Mouse (Mus musculus) limb, embryonic 13.5 days (tissue): ENCODE data around the gene Gabrb3. TPM values are rescaled to one million over a fixed set of nuclear protein-coding genes. Genes with fewer than 3 reads are reported as not detected.

Source experiments
- ATAC-seq: fragments of 200-750 bp; cut with Nextera tagmentation; 2 replicates; pipeline ENCODE4 v1.8.0; 2017; ENCODE audit warnings: low read depth, moderate number of reproducible peaks, moderate TSS enrichment; ENCODE audit not compliant: low FRiP score
- H3K27ac ChIP-seq: fragments of 300-500 bp; sonication (generic); 2 replicates; pipeline ENCODE4 v1.5.1; 2015; ENCODE audit warnings: inconsistent platforms, mild to moderate bottlenecking, moderate library complexity
- H3K27me3 ChIP-seq: fragments of 300-500 bp; sonication (generic); 2 replicates; pipeline ENCODE4 v1.6.1; 2015; ENCODE audit warnings: mild to moderate bottlenecking, inconsistent platforms
- H3K36me3 ChIP-seq: fragments of 300-500 bp; sonication (generic); 2 replicates; pipeline ENCODE4 v1.6.1; 2015; ENCODE audit warnings: inconsistent platforms, mild to moderate bottlenecking, moderate library complexity
- H3K4me1 ChIP-seq: fragments of 300-500 bp; sonication (generic); 2 replicates; pipeline ENCODE4 v1.6.1; 2015; ENCODE audit warnings: inconsistent platforms
- H3K4me2 ChIP-seq: fragments of 300-500 bp; sonication (generic); replicated peaks from 2 replicates; pipeline ENCODE4 v1.6.1; 2015; ENCODE audit warnings: inconsistent platforms, mild to moderate bottlenecking, moderate library complexity
- H3K4me3 ChIP-seq: fragments of 300-500 bp; sonication (generic); 2 replicates; pipeline ENCODE4 v1.5.1; 2015; ENCODE audit warnings: moderate library complexity, mild to moderate bottlenecking, inconsistent platforms
- H3K9ac ChIP-seq: fragments of 300-500 bp; sonication (generic); 2 replicates; pipeline ENCODE4 v1.6.1; 2015; ENCODE audit warnings: mild to moderate bottlenecking, inconsistent platforms
- H3K9me3 ChIP-seq: fragments of 300-500 bp; sonication (generic); 2 replicates; pipeline ENCODE4 v1.6.1; 2016; ENCODE audit warnings: inconsistent platforms
- WGBS: fragments of 180-500 bp; shearing (Covaris S2); methylation state at CpG from one replicate; pipeline ENCODE4 v1.1.7; 2015; 5-methylcytosine and 5-hydroxymethylcytosine counted together
- polyA plus RNA-seq: library from polyadenylated mRNA; unstranded; fragments of >200 nt; fragmentation: Nextera tagmentation; extraction: Ambion mirVana; gene quantifications from 2 replicates; pipeline ENCODE4 v1.2.1, GENCODE M21; 2015

Gabrb3 gene
- polyA plus RNA-seq, 1 experiment from 2014 or later, result 0.89 TPM

DNA sequence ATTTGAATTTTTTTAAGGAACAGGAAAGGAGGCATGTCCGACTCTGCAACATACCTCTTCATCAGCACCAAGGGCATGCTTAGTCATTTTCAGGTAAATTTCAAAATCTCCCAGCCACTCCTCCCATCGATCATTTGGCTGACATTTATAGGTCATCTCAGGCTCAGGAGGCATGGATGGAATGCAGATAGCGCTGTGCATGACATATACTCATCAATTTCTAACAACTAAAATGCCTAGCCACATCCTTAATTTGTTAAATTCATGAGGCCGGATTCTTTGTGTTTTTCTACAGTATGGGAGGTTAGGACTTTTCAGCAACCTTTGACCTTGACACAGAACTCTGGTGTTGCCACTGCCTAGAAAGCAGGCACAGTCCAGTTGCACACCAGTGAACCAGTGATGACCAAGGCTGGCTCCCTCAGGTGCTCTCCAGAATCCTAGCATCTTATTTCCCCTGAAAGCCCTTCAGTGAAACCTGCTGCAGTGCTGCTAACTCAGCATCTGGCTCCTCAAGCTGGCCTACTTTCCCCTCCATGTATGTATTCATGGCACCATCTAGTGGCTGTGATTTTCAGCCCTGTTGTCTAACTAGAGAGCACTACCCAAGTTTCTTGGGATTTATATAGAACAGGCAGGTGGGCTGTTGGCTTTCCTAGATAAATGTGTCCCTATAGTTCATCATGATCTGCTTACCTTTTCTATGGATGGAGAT is 54.5 kb downstream of the Gabrb3 start:
- no peak overlapping the region for H3K4me3 ChIP-seq
- no peaks in the 10 kb centered on the region for H3K36me3 ChIP-seq
- no peaks in the 10 kb centered on the region for H3K4me1 ChIP-seq
- H3K27ac ChIP-seq, result no peak overlapping the region
- H3K9ac ChIP-seq, result no peak overlapping the region
- no peaks in the 10 kb centered on the region for H3K9me3 ChIP-seq
- H3K4me2 ChIP-seq, result no peak overlapping the region
- ATAC-seq, result no peak
- 70% methylated on average over 4 of the region's 4 CpGs for WGBS
- no peaks in the 10 kb centered on the region for H3K27me3 ChIP-seq

DNA sequence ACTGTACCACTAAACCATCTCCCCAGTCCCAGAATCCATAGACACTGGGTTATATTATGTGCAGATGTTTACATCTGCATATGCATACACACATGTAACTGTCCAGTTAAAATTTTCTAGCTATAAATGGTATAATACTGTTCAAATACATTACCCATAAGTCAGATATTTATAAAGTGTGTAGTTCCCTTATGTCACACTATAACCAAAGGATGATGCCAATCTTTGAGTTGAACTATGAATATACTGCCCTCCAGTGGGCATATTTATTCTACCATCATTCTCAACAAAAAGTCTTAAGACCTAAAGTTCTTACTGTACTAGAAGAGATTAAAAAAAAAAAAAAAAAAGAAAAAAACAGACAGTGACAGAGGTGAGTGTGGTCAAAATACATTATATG is 63.4 kb downstream of the Gabrb3 start:
- ATAC-seq, result no peak
- H3K4me1 ChIP-seq, result no peaks in the 10 kb centered on the region
- H3K4me3 ChIP-seq, result no peak overlapping the region
- no peaks in the 10 kb centered on the region for H3K27me3 ChIP-seq
- no peak overlapping the region for H3K9ac ChIP-seq
- H3K9me3 ChIP-seq, result no peaks in the 10 kb centered on the region
- H3K27ac ChIP-seq, result no peak overlapping the region
- no peak overlapping the region for H3K4me2 ChIP-seq
- H3K36me3 ChIP-seq, result no peaks in the 10 kb centered on the region

DNA sequence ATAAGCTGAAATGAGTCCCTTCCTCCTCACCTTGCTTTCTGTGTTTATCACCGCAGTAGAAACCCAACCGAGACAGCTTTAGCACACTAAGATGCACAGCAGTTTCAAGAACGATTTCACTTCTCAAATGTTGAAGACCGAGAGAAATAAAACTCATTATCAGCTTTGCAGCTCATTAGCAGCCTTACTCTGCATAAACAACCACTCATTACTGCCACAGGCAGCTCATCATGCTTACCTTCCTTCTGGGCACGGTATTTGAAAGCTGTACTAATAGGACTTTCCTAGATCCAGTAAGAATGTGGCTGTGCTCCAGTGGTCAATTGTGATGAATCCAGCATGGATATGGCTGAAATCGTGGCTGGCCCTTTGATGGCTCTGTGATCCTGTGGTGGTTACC is 67.4 kb downstream of the Gabrb3 start:
- 70% methylated on average over 6 of the region's 6 CpGs for WGBS
- Histone ChIP-seq H3K27me3 (no peaks in the 10 kb centered on the region), H3K36me3 (no peaks in the 10 kb centered on the region), H3K4me3 (no peak overlapping the region), H3K9me3 (no peaks in the 10 kb centered on the region), H3K4me2 (no peak overlapping the region), H3K9ac (no peak overlapping the region), H3K27ac (no peak overlapping the region), H3K4me1 (no peaks in the 10 kb centered on the region)
- ATAC-seq, result no peak

DNA sequence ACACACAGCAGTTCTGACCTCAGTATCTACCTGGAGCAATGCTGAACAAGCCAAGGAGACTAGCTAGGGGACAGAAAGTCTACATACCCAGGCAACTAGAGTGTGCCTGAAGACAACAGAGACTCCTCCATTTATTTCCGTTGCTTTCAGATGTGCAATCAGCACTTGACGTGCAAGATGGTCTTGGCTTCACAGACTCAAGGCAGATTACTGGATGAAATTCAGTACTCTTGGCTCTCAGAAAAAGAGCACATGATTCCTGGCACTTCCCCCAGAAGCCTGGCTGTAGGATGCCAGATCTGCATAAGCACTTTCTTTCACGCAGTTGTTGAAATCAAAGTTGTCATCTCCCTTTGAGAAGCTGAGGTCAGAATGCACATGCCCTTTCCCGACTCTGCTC is 72.3 kb downstream of the Gabrb3 start:
- no peaks in the 10 kb centered on the region for H3K36me3 ChIP-seq
- H3K4me3 ChIP-seq, result no peak overlapping the region
- 80% methylated on average over 4 of the region's 4 CpGs for WGBS
- no peaks in the 10 kb centered on the region for H3K9me3 ChIP-seq
- H3K4me1 ChIP-seq, result no peaks in the 10 kb centered on the region
- H3K27ac ChIP-seq, result no peak overlapping the region
- H3K4me2 ChIP-seq, result no peak overlapping the region
- no peak for ATAC-seq
- no peaks in the 10 kb centered on the region for H3K27me3 ChIP-seq
- H3K9ac ChIP-seq, result no peak overlapping the region

DNA sequence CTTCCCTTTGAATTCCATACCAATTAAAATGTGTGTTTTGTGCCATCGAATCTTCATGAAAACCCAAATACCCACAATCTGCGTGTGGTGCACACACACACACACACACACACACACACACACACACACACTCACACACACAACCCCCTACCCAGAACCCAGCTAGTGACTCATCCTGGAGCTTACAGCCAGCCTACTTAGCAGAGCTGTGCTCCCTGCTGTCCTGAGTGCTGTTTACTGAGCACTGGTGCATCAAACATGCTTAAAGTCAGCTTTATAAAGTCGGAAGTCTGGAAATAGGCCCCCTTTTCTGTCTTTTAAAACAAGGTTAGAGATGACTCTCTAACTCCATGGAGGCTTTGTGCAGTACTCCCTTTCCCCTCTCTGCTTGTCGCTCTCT is 83.3 kb downstream of the Gabrb3 start:
- Histone ChIP-seq H3K4me2 (no peak overlapping the region), H3K36me3 (no peaks in the 10 kb centered on the region), H3K27ac (no peak overlapping the region), H3K27me3 (peaks cover 22% of the 10 kb centered on the region), H3K4me3 (no peak overlapping the region), H3K9ac (no peak overlapping the region), H3K4me1 (no peaks in the 10 kb centered on the region), H3K9me3 (no peaks in the 10 kb centered on the region)
- 82% methylated on average over 4 of the region's 4 CpGs for WGBS
- ATAC-seq, result no peak

DNA sequence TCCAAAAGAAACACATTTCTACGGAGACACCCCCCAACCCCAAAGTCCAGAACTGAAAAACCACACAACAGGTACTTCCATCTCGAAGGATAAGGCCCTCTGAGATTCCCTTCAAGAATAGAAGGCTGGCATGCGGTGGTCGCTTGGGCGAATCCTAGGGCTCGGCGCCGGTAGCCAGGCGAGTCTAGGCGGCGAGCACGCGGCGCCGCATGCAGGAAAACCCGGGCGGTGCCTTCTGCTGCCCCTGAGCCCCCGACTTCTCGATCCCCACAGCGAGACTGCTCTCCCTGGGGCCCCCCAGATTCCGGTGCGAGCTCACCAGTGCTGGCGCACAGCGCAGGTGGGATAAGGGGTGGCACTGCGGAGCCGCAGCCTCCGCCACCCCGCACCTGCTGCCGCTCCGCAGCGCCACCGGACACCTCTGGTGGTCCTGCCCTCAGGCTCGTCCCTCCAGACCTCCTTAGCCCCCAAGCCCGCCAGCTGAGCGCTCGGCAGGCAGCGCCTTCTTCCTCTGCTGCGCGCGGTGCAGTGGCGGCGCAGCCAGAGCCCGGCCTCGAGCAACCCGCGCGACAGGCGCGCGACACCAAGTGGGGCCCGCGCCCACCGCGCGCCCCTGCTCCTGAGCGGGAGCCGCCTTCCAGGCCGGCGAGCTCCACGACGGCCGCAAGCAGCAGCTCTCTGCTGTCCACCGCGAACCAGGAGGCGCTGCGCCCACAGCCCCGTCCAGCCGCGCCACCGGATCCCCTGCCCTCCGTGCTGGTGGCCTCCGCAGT is 89.6 kb downstream of the Gabrb3 start:
- Histone ChIP-seq H3K4me2 (peak overlapping the region; percentile 72), H3K36me3 (no peaks in the 10 kb centered on the region), H3K4me3 (peak overlapping the region; percentile 45), H3K9me3 (no peaks in the 10 kb centered on the region), H3K4me1 (peaks cover 12% of the 10 kb centered on the region; the same call in 1 of the 2 replicates), H3K9ac (peak overlapping the region; percentile 35; the same call in 1 of the 2 replicates), H3K27ac (no peak overlapping the region), H3K27me3 (peaks cover 67% of the 10 kb centered on the region)
- no peak for ATAC-seq
- 2% methylated on average over 58 of the region's 72 CpGs for WGBS

DNA sequence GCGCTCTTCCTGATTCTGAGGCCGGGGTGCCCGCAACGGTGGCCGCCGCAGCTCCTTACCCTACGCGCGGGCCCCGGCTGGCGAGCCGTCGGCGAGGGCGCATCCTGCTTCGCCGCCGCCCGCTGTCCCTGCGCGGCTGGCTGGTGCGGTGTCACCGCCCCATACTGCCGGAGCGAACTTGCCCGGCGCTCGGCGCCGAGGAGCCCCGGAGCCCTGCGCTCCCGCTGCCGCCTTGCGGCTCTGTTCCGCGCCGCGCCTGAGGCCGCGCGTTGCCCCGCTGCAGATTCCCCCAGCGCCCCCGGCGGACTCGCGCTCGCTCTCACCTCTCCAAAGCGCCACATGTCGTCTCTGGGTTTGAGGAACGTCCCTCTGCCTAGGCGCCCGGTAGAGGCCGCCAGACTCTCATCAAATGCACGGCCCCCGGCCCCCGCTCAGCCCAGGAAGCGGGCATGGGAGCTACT is 90.2 kb downstream of the Gabrb3 start, which contains the start of gene Gabra5:
Gene Gabra5, minus strand, starts transcription at position 379 of the 461 bp plus-strand sequence.
- Histone ChIP-seq H3K4me3 (peak within 1 kb of the TSS; percentile 45), H3K4me1 (peaks cover 12% of the 10 kb centered on the region; the same call in 1 of the 2 replicates), H3K9ac (peak within 1 kb of the TSS; percentile 35; the same call in 1 of the 2 replicates), H3K36me3 (no peaks in the 10 kb centered on the region), H3K4me2 (peak within 1 kb of the TSS; percentile 72), H3K27ac (no peak within 1 kb of the TSS), H3K27me3 (peaks cover 67% of the 10 kb centered on the region), H3K9me3 (no peaks in the 10 kb centered on the region)
- ATAC-seq, result peak; percentile 28; the same call in 1 of the 2 replicates
- 1% methylated on average over 57 of the region's 59 CpGs for WGBS

DNA sequence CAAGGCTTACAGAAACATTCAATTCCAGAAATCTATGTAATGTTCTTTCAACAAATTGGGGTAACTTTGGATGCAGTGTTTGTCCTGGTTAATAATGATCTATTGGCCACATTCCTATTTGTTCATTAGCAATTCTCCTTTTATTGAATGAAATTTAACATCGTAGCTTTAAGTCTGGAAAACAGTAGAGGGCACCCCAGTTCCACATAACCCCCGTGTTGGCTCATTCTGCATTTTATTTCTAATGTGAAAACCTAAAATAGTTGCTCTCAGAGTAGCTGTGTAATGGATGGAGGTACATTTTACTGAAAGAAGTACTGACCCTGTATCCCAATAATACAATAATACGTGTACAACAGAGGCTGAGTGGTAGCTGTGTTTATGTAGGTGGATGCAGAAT is 93.5 kb downstream of the Gabrb3 start:
- 33% methylated on average over 3 of the region's 3 CpGs for WGBS

DNA sequence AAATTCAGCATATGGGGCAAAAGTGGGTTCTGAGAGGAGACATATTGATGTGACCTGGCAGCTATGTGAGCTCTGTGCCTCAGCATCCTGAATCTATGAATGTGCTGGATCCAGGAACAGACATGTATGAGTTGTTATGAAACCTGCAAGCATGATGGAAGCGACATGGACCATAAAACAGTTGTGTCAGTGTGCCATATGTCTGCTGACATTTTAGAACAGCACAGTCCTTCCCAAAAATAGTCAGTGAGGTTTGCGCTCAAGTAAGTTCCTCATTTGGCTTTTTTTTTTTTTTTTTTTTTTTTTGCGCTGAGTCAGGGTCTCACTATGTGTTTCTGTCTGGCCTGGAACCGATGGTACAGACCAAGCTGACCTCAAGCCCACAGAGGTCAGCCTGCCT is 110.0 kb downstream of the Gabrb3 start:
- no peaks in the 10 kb centered on the region for H3K9me3 ChIP-seq
- H3K4me3 ChIP-seq, result no peak overlapping the region
- H3K4me2 ChIP-seq, result no peak overlapping the region
- no peak overlapping the region for H3K27ac ChIP-seq
- no peaks in the 10 kb centered on the region for H3K36me3 ChIP-seq
- H3K4me1 ChIP-seq, result no peaks in the 10 kb centered on the region
- ATAC-seq, result no peak
- 88% methylated on average over 4 of the region's 4 CpGs for WGBS
- no peaks in the 10 kb centered on the region for H3K27me3 ChIP-seq
- no peak overlapping the region for H3K9ac ChIP-seq

More for the DNA sequence above, 93.5 kb downstream of the Gabrb3 start:
- Histone ChIP-seq H3K27ac (no peak overlapping the region), H3K9ac (no peak overlapping the region), H3K9me3 (no peaks in the 10 kb centered on the region), H3K27me3 (peaks cover 43% of the 10 kb centered on the region), H3K4me3 (no peak overlapping the region), H3K4me2 (no peak overlapping the region), H3K36me3 (no peaks in the 10 kb centered on the region), H3K4me1 (peaks cover 12% of the 10 kb centered on the region; the same call in 1 of the 2 replicates)
- no peak for ATAC-seq

DNA sequence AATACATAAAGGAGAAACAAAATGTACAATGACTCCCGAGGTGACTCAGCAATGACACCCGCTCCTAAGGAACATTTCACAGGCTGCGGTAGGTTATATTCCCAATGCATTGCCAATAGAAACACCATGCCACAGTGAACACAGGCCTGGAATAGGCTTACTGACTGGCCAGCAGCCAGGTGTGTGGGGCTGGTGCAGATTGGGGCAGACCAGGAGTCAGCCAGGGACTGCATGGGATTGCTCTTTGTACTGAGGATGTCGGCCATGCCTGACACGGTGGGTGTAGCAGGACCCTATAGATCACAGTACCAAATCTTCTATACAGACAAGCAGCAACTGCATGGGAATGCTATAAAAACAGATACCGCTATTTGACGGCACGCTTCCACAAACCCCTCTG is 110.5 kb downstream of the Gabrb3 start:
- Histone ChIP-seq H3K4me3 (no peak overlapping the region), H3K36me3 (no peaks in the 10 kb centered on the region), H3K27me3 (no peaks in the 10 kb centered on the region), H3K9ac (no peak overlapping the region), H3K4me2 (no peak overlapping the region), H3K4me1 (no peaks in the 10 kb centered on the region), H3K9me3 (no peaks in the 10 kb centered on the region), H3K27ac (no peak overlapping the region)
- WGBS, result 92% methylated on average over 8 of the region's 8 CpGs
- no peak for ATAC-seq

DNA sequence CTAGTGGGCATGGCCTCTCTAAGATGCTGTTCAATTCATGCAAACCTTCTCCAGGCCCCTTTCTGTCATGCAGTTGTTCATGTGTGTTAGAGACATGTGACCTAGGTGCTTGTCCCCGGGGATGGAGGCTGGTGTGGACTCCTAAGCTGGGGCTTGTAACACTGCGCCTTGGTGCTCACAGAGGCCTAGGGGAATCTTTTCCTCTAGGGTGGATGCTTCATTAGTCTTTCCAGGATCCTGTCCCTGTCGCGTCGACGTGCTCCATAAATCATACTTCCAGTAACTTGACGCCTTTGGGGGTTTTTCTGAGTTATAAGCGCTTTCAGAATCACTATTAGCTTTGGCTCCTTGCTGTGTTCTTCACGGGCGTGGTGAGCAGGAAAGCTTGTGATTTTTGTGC is 113.2 kb downstream of the Gabrb3 start:
- Histone ChIP-seq H3K4me1 (no peaks in the 10 kb centered on the region), H3K36me3 (no peaks in the 10 kb centered on the region), H3K9me3 (no peaks in the 10 kb centered on the region), H3K27ac (no peak overlapping the region), H3K9ac (no peak overlapping the region), H3K4me3 (no peak overlapping the region), H3K4me2 (no peak overlapping the region), H3K27me3 (no peaks in the 10 kb centered on the region)
- ATAC-seq, result no peak
- WGBS, result 64% methylated on average over 10 of the region's 10 CpGs

DNA sequence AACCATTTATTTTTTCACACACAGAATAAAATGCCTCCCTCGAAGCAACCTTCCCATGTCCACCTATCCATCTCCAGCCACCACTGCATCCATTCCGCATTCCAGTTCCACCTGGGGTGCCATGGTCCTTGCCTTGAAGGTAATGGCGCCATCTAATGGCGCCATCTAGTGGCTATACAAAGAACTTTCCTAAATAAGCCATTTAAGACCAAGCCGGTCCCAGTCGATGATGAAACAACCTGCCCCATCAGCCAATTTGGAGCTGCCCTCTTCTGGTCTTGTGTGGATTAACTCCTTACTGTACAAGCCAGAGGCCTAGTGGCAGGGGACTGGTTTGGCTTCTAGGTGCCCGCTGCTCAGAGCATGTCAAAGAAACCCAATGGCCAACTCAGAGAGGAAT is 119.1 kb downstream of the Gabrb3 start:
- Histone ChIP-seq H3K27me3 (no peaks in the 10 kb centered on the region), H3K27ac (no peak overlapping the region), H3K9me3 (no peaks in the 10 kb centered on the region), H3K4me2 (no peak overlapping the region), H3K4me1 (no peaks in the 10 kb centered on the region), H3K4me3 (no peak overlapping the region), H3K9ac (no peak overlapping the region), H3K36me3 (no peaks in the 10 kb centered on the region)
- WGBS, result 18% methylated on average over 7 of the region's 7 CpGs
- no peak for ATAC-seq
